Mouse (Mus musculus): Measurements from ENCODE around the gene Hdac10.

- no peak for TF ChIP-seq GATA1 (IDR thresholded peaks at IDR 0.05; ENCODE audit: low read length)
- TF ChIP-seq TAL1 (IDR thresholded peaks at IDR 0.05; ENCODE audit: low read length): no peak
These were observed 52.9 kb downstream of the Hdac10 start for GRCm38 (mm10) chr15:89075478-89076147.

Measured in erythroblast, embryonic 14.5 days (primary cell).